ENCODE assay signal across 8 mouse cellular contexts in genomic region chr11:120230841-120231370, GRCm38 (mm10). TPM values are rescaled to one million over a fixed set of nuclear protein-coding genes. Genes with fewer than 3 reads are reported as not detected.
DNase-seq lines count a peak whose midpoint lies in the region; ATAC-seq and TF ChIP-seq lines count a peak whose summit lies in the region.

No protein-coding gene starts in this region.

- no peaks in the 10 kb centered on the region for H3K9me3 ChIP-seq in kidney, embryonic 14.5 days (ENCODE audit: control insufficient read depth, low read length)
- no peaks in the 10 kb centered on the region for H3K9me3 ChIP-seq in forebrain, embryonic 15.5 days
- no peaks in the 10 kb centered on the region for H3K9me3 ChIP-seq in kidney, postnatal 0 days (replicated peaks; ENCODE audit: low read length)
- no peaks in the 10 kb centered on the region for H3K9me3 ChIP-seq in midbrain, embryonic 11.5 days (ENCODE audit: control insufficient read depth, low read length)

- peaks cover 45% of the 10 kb centered on the region for H3K4me1 ChIP-seq in kidney, embryonic 14.5 days (ENCODE audit: control insufficient read depth, insufficient read depth, low read length)
- H3K4me1 ChIP-seq in forebrain, embryonic 15.5 days, result peaks cover 52% of the 10 kb centered on the region
- peaks cover 47% of the 10 kb centered on the region for H3K4me1 ChIP-seq in kidney, postnatal 0 days (replicated peaks; ENCODE audit: insufficient read depth, low read length)
- peaks cover 44% of the 10 kb centered on the region for H3K4me1 ChIP-seq in midbrain, embryonic 11.5 days (ENCODE audit: control insufficient read depth, insufficient read depth, low read length)

- peak; percentile 2 for ATAC-seq in kidney, embryonic 14.5 days (ENCODE audit: low FRiP score, low TSS enrichment)
- ATAC-seq in forebrain, embryonic 15.5 days (replicated peaks), result no peak
- 0 out of 2 replicates have a peak, but pooled peaks have one; percentile 0 for ATAC-seq in kidney, postnatal 0 days (replicated peaks; ENCODE audit: low FRiP score, low read depth)
- no peak for ATAC-seq in midbrain, embryonic 11.5 days (ENCODE audit: low FRiP score)

- peak overlapping the region; percentile 92 for H3K4me3 ChIP-seq in kidney, embryonic 14.5 days (ENCODE audit: low read length)
- H3K4me3 ChIP-seq in forebrain, embryonic 15.5 days, result peak overlapping the region; percentile 91
- peak overlapping the region; percentile 94 for H3K4me3 ChIP-seq in kidney, postnatal 0 days (replicated peaks; ENCODE audit: low read depth, low read length)
- peak overlapping the region; percentile 97 for H3K4me3 ChIP-seq in midbrain, embryonic 11.5 days (ENCODE audit: low read depth, low read length)

- 0% methylated on average over 58 of the region's 58 CpGs for WGBS in kidney, embryonic 14.5 days
- WGBS in forebrain, embryonic 15.5 days, result 0% methylated on average over 58 of the region's 58 CpGs
- WGBS in kidney, postnatal 0 days, result under 1% methylated on average over 58 of the region's 58 CpGs
- WGBS in midbrain, embryonic 11.5 days, result under 1% methylated on average over 57 of the region's 58 CpGs

- peaks cover 3% of the 10 kb centered on the region; the same call in 1 of the 2 replicates for H3K36me3 ChIP-seq in kidney, embryonic 14.5 days (ENCODE audit: control insufficient read depth, insufficient read depth, low read length)
- no peaks in the 10 kb centered on the region for H3K36me3 ChIP-seq in forebrain, embryonic 15.5 days
- no peaks in the 10 kb centered on the region for H3K36me3 ChIP-seq in kidney, postnatal 0 days (ENCODE audit: insufficient read depth, low read length)
- no peaks in the 10 kb centered on the region for H3K36me3 ChIP-seq in midbrain, embryonic 11.5 days (ENCODE audit: control insufficient read depth, insufficient read depth, low read length)

- H3K9ac ChIP-seq in kidney, embryonic 14.5 days (ENCODE audit: low read depth, low read length), result peak overlapping the region; percentile 99
- H3K9ac ChIP-seq in forebrain, embryonic 15.5 days (replicated peaks), result peak overlapping the region; percentile 98
- peak overlapping the region; percentile 100 for H3K9ac ChIP-seq in kidney, postnatal 0 days (ENCODE audit: low read depth, low read length)
- H3K9ac ChIP-seq in midbrain, embryonic 11.5 days (ENCODE audit: low read length), result peak overlapping the region; percentile 99

- H3K27ac ChIP-seq in kidney, embryonic 14.5 days (ENCODE audit: low read depth, low read length), result peak overlapping the region; percentile 97
- peak overlapping the region; percentile 98 for H3K27ac ChIP-seq in forebrain, embryonic 15.5 days (replicated peaks)
- peak overlapping the region; percentile 96 for H3K27ac ChIP-seq in kidney, postnatal 0 days
- H3K27ac ChIP-seq in midbrain, embryonic 11.5 days (ENCODE audit: low read depth, low read length), result peak overlapping the region; percentile 98

- peak overlapping the region; percentile 93 for H3K4me2 ChIP-seq in kidney, embryonic 14.5 days (replicated peaks; ENCODE audit: low read depth, low read length)
- H3K4me2 ChIP-seq in forebrain, embryonic 15.5 days (replicated peaks), result peak overlapping the region; percentile 76
- H3K4me2 ChIP-seq in kidney, postnatal 0 days (ENCODE audit: low read length), result peak overlapping the region; percentile 92
- peak overlapping the region; percentile 99 for H3K4me2 ChIP-seq in midbrain, embryonic 11.5 days

- no peaks in the 10 kb centered on the region for H3K27me3 ChIP-seq in kidney, embryonic 14.5 days (ENCODE audit: control insufficient read depth, insufficient read depth, low read length)
- no peaks in the 10 kb centered on the region for H3K27me3 ChIP-seq in forebrain, embryonic 15.5 days
- no peaks in the 10 kb centered on the region for H3K27me3 ChIP-seq in kidney, postnatal 0 days (ENCODE audit: insufficient read depth, low read length)
- no peaks in the 10 kb centered on the region for H3K27me3 ChIP-seq in midbrain, embryonic 11.5 days (ENCODE audit: control insufficient read depth, insufficient read depth, low read length)

- TF ChIP-seq CTCF in kidney, postnatal 0 days (IDR thresholded peaks at IDR 0.05; ENCODE audit: low read depth), result 0 out of 2 replicates have a peak, but pooled peaks have one; percentile 16

- no peak for DNase-seq in kidney, adult 9 months
- peak; percentile 33 for DNase-seq in CD4-positive helper T cell, adult 2 months (ENCODE audit: low read depth, low spot score)
- peak; percentile 47 to 53 for DNase-seq in adrenal gland, postnatal 36 days
- peak; percentile 32 for DNase-seq in kidney, postnatal 0 days (ENCODE audit: low spot score)
- peak; percentile 98 for DNase-seq in midbrain, embryonic 11.5 days (ENCODE audit: low spot score, missing footprints)
- peak; percentile 69 for DNase-seq in thymus, postnatal 4 days

RNA-seq across cellular contexts. Expression of gene Bahcc1, which starts 1.8 kb away (rescaled TPM):
- 20.3 and 27.2 TPM in 2 replicates for polyA plus RNA-seq in kidney, embryonic 14.5 days (2014; fragmentation: Nextera tagmentation; extraction: Ambion mirVana)
- total RNA-seq in adrenal gland, postnatal 36 days (2021), result 10 to 100 TPM; 17.5 TPM
- polyA plus RNA-seq in forebrain, embryonic 15.5 days (2015; fragmentation: Nextera tagmentation; extraction: Ambion mirVana), result 15.4 and 16.1 TPM in 2 replicates
- polyA plus RNA-seq in kidney, postnatal 0 days (2015; fragmentation: Nextera tagmentation; extraction: Ambion mirVana), result 8.2 and 8.6 TPM in 2 replicates
- 17.6 and 20.6 TPM in 2 replicates for polyA plus RNA-seq in midbrain, embryonic 11.5 days (2014; fragmentation: Nextera tagmentation; extraction: Ambion mirVana)

Comparison
In these comparisons a context has a peak if more than half of its experiments do, and no peak if none do; other contexts are left out.
1. ATAC-seq: peak in kidney, embryonic 14.5 days (single experiment) and kidney, postnatal 0 days (single experiment); none in forebrain, embryonic 15.5 days (single experiment) and midbrain, embryonic 11.5 days (single experiment).
2. Peak in every context shown above with its lines, with median percentiles within 50 percentile points of each other: H3K27ac ChIP-seq, H3K4me2 ChIP-seq, H3K4me3 ChIP-seq and H3K9ac ChIP-seq.